Mouse (Mus musculus): ENCODE results near the gene Olfr1342.

DNA sequence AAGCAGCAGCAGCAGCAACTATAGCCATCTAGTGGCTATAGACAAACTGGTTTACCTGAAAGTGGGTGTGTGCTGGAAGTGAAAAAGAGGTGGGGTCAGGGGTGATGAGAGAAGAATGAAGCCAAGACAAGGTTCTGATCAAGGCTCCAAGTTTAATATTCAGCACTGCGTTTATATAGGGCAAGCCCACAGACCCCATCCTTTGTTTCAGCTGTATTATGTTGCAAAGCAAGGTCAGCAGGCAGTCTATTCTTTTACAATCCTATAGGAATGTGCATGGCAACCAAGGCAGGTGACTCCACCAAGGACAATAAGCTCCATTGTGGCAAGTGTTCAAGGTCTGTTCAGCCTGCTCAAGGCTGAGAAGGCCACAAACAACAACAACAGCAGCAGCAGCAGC lies 19.1 kb upstream of the Olfr1342 start:
- no peak for TF ChIP-seq CTCF (IDR thresholded peaks at IDR 0.05; ENCODE audit: low read depth, low read length)
- TF ChIP-seq POLR2A (IDR thresholded peaks at IDR 0.05; ENCODE audit: insufficient read depth, low read length): no peak
- TF ChIP-seq EP300 (IDR thresholded peaks at IDR 0.05; ENCODE audit: insufficient read depth, low read depth, low read length): peak; percentile 83
